Mouse (Mus musculus) midbrain, embryonic 10.5 days (tissue): Measurements from ENCODE around the gene Strn3. TPM values are rescaled to one million over a fixed set of nuclear protein-coding genes. Genes with fewer than 3 reads are reported as not detected.
"Not testable (repeated sequence)": the region's sequence is repeated elsewhere in the genome, so short reads cannot be mapped to it uniquely, and the experiment has no call there.

Source experiments
- DNase-seq: peaks from one replicate; pipeline ENCODE4 v3.0.0-alpha.2; 2017; ENCODE audit warnings: low spot score
- H3K27ac ChIP-seq: fragments of 300-500 bp; sonication (generic); replicated peaks from 2 replicates; pipeline ENCODE4 v1.5.1; 2016; ENCODE audit warnings: mild to moderate bottlenecking
- H3K27me3 ChIP-seq: fragments of 300-500 bp; sonication (generic); 2 replicates; pipeline ENCODE4 v1.6.1; 2016; ENCODE audit warnings: low read depth, mild to moderate bottlenecking; ENCODE audit not compliant: poor library complexity, severe bottlenecking
- H3K36me3 ChIP-seq: fragments of 300-500 bp; sonication (generic); 2 replicates; pipeline ENCODE4 v1.6.1; 2016; ENCODE audit warnings: mild to moderate bottlenecking, moderate library complexity
- H3K4me1 ChIP-seq: fragments of 300-500 bp; sonication (generic); 2 replicates; pipeline ENCODE4 v1.6.1; 2016
- H3K4me3 ChIP-seq: fragments of 300-500 bp; sonication (generic); 2 replicates; pipeline ENCODE4 v1.5.1; 2016; ENCODE audit warnings: mild to moderate bottlenecking, moderate library complexity
- H3K9me3 ChIP-seq: fragments of 300-500 bp; sonication (generic); replicated peaks from 2 replicates; pipeline ENCODE4 v1.6.1; 2016; ENCODE audit warnings: mild to moderate bottlenecking
- WGBS: fragments of 180-500 bp; shearing (Covaris S2); methylation state at CpG from one replicate; pipeline ENCODE4 v1.1.7; 2016; 5-methylcytosine and 5-hydroxymethylcytosine counted together
- polyA plus RNA-seq: library from polyadenylated mRNA; unstranded; fragments of >200 nt; fragmentation: Nextera tagmentation; extraction: Ambion mirVana; gene quantifications from 2 replicates; pipeline ENCODE4 v1.2.1, GENCODE M21; 2016

Strn3 gene
- polyA plus RNA-seq, 1 experiment from 2014 or later = 39.3 TPM

DNA sequence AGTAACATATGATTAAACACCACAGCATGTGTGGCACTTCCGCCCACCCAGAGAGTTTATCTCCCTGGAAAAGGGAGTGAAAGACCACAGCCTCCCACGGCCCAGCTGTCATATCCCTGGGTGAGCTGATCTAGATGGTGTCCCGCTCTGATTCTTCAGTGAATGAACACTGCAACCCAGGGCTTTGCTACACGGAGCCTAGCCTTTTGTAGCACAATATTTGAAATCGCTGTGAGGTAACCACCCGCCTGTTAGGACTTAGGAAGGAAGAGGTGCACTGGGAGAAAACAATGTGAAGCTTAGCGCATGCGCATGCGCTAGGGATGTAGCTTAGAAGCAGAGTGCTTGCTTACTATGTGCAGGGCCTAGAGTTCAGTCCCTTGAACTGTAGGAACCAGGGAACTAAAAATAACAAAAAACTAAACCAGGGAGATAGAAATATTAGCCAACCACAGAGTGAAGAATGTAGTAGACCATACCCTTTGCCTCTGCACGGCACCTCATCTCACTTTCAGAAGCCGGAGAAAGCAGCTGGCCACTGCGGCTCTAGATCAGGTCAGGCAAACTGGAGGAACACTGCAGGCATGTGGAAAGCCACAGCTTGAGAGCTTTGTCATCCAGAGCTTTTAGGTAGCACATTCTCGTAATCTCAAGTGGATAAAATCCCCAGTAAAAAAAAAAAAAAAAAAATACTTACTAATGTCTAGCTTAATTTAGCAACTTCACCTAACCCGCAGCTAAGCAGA is 17.4 kb upstream of the Strn3 start:
- Histone ChIP-seq H3K4me3 (no peak overlapping the region), H3K36me3 (no peaks in the 10 kb centered on the region), H3K27me3 (no peaks in the 10 kb centered on the region), H3K4me1 (0 out of 2 replicates have a peak, but pooled peaks cover 5% of the 10 kb centered on the region), H3K27ac (no peak overlapping the region), H3K9me3 (no peaks in the 10 kb centered on the region)
- 69% methylated on average over 14 of the region's 14 CpGs for WGBS
- DNase-seq = no peak

DNA sequence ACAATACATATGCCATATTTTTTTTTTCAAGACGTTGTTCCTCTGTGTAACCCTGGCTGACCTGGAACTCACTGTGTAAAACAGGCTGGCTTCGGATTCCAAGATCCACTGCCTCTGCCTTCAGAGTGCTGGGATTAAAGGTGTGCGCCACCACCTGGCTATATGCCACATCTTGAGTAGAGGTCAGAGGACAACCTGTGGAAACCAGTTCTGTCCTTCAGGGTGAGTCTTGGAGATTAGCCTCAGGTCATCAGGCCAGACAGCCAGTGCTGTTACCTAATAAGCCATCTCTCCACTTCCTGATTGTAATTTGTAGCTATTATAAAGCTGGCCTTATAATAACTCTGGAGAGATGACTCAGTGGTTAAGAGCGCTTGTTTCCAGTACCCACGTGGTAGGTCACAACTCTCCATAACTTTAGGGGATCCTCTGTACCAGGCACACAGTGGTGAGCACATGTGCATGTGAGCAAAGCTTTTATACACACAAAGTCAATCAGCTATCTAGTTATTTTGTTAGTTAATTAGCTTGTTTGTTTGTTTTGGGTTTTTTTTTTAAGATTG is 15.1 kb upstream of the Strn3 start:
- 87% methylated on average over 5 of the region's 5 CpGs for WGBS
- peaks cover 3% of the 10 kb centered on the region; the same call in 1 of the 2 replicates for H3K36me3 ChIP-seq
- H3K27me3 ChIP-seq = no peaks in the 10 kb centered on the region
- peaks cover 4% of the 10 kb centered on the region; the same call in 1 of the 2 replicates for H3K9me3 ChIP-seq
- peaks cover 11% of the 10 kb centered on the region for H3K4me1 ChIP-seq
- DNase-seq = no peak
- H3K27ac ChIP-seq = no peak overlapping the region
- H3K4me3 ChIP-seq = no peak overlapping the region

- H3K4me1 ChIP-seq = peaks cover 11% of the 10 kb centered on the region
- H3K27me3 ChIP-seq = no peaks in the 10 kb centered on the region
- H3K4me3 ChIP-seq = no peak overlapping the region
- peaks cover 7% of the 10 kb centered on the region; the same call in 1 of the 2 replicates for H3K9me3 ChIP-seq
- peaks cover 8% of the 10 kb centered on the region; the same call in 1 of the 2 replicates for H3K36me3 ChIP-seq
- DNase-seq = no peak
- 83% methylated on average over 12 of the region's 12 CpGs for WGBS
- no peak overlapping the region for H3K27ac ChIP-seq
Observed at GRCm38 (mm10) chr12:51705778-51706177, 14.1 kb upstream of the Strn3 start.

- no peak for DNase-seq
- no peak overlapping the region for H3K4me3 ChIP-seq
- WGBS = 73% methylated on average over 7 of the region's 7 CpGs
- peak overlapping the region; percentile 49 for H3K27ac ChIP-seq
- peaks cover 11% of the 10 kb centered on the region for H3K4me1 ChIP-seq
- H3K27me3 ChIP-seq = no peaks in the 10 kb centered on the region
- peaks cover 7% of the 10 kb centered on the region; the same call in 1 of the 2 replicates for H3K9me3 ChIP-seq
- peaks cover 8% of the 10 kb centered on the region; the same call in 1 of the 2 replicates for H3K36me3 ChIP-seq
Observed at GRCm38 (mm10) chr12:51704572-51704971, 12.9 kb upstream of the Strn3 start.

DNA sequence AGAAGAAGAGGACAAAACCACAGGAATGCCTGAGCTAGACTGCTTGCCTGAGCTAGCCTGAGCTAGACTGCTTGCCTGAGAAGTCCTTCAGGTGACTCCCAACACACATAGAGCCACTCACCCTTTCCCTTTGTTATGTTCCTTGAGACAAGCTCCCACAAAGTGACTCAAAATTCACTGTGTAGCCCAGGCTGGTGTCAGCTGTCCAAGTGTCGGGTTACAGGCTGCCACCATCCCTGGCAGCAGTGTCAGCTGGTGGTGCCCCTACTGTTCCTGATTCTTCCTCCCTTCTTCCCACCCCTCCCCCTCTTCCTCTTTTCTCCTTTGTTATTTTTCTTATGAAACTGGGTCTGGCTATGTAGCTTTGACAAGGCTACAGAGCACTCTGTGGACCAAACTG is 12.2 kb upstream of the Strn3 start:
- WGBS = 28% methylated on average over 1 of the region's 1 CpGs
- peaks cover 7% of the 10 kb centered on the region; the same call in 1 of the 2 replicates for H3K9me3 ChIP-seq
- no peak overlapping the region for H3K4me3 ChIP-seq
- H3K4me1 ChIP-seq = peaks cover 6% of the 10 kb centered on the region
- H3K27me3 ChIP-seq = no peaks in the 10 kb centered on the region
- H3K36me3 ChIP-seq = peaks cover 8% of the 10 kb centered on the region; the same call in 1 of the 2 replicates
- peak overlapping the region; percentile 63 for H3K27ac ChIP-seq
- no peak for DNase-seq

GRCm38 (mm10) chr12:51701723-51702122 is 10.0 kb upstream of the Strn3 start:
- H3K4me3 ChIP-seq = no peak overlapping the region
- no peak for DNase-seq
- H3K27ac ChIP-seq = no peak overlapping the region
- H3K36me3 ChIP-seq = peaks cover 8% of the 10 kb centered on the region; the same call in 1 of the 2 replicates
- peaks cover 6% of the 10 kb centered on the region for H3K4me1 ChIP-seq
- H3K9me3 ChIP-seq = peaks cover 7% of the 10 kb centered on the region; the same call in 1 of the 2 replicates
- no peaks in the 10 kb centered on the region for H3K27me3 ChIP-seq

DNA sequence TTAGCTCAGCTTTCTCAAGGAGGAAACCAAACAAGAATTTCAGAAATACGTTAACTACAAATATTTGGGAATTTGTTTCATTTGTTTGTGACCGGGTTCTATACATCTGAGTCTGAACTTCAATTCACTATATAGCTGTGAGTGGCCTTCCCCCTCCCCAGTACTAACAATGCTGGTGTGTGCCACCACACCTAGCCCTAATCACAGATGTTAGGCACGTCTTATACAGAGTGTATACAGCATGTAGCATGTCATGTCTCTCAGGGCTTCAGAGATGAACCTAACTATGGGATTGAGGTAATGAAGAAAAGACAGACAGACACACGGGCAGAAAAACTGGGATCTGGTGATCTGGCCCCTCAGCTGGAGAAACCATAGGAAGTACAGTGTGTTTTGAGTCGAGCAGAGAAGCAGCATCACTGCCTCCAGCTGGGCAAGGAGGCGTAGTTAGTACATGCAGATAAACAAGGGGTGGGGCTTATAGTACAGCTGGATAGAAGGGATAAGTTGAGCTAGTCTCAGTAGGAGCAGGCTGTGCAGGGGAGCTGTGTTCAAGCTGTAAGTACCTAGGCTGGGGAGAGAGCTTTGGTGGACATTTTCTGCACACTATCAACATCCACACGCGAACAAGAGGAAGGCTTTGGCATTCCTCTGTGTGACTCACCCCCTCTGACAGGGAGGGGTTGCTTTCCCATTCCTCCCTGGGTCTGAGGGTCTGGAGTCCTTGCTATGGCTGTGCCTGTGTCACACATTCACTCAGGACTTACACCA is 8.1 kb upstream of the Strn3 start:
- Histone ChIP-seq H3K27me3 (no peaks in the 10 kb centered on the region), H3K27ac (no peak overlapping the region), H3K9me3 (peaks cover 7% of the 10 kb centered on the region; the same call in 1 of the 2 replicates), H3K4me1 (peaks cover 6% of the 10 kb centered on the region), H3K4me3 (no peak overlapping the region), H3K36me3 (peaks cover 8% of the 10 kb centered on the region; the same call in 1 of the 2 replicates)
- WGBS = 62% methylated on average over 8 of the region's 8 CpGs
- DNase-seq = no peak

DNA sequence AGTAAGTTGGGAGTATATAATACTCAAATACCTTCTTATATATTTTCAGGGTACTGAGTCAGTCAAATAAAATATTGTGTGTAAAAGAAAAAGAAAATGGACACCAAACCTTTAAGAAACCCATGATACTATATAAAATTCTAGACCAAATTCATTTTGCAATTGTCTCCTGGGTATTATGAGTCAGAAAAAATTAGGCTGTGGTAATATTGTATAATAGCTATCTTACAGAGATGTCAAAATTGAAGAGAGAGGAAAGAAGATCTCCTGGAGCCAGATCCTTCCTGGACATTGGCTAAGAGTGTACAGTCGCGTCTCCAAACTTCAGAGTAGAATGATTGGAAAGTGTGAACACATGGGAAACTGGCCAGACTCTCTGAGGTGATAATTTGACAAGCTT is 4.5 kb upstream of the Strn3 start:
- Histone ChIP-seq H3K36me3 (no peaks in the 10 kb centered on the region), H3K27ac (no peak overlapping the region), H3K4me1 (peaks cover 6% of the 10 kb centered on the region), H3K4me3 (no peak overlapping the region), H3K9me3 (no peaks in the 10 kb centered on the region), H3K27me3 (no peaks in the 10 kb centered on the region)
- WGBS = 97% methylated on average over 2 of the region's 2 CpGs
- no peak for DNase-seq

GRCm38 (mm10) chr12:51694966-51695365 is 3.3 kb upstream of the Strn3 start:
- Histone ChIP-seq H3K4me1 (peaks cover 11% of the 10 kb centered on the region), H3K27ac (no peak overlapping the region), H3K36me3 (no peaks in the 10 kb centered on the region), H3K9me3 (no peaks in the 10 kb centered on the region), H3K4me3 (no peak overlapping the region), H3K27me3 (no peaks in the 10 kb centered on the region)
- 92% methylated on average over 1 of the region's 1 CpGs for WGBS
- no peak for DNase-seq

GRCm38 (mm10) chr12:51694096-51694495 is 2.4 kb upstream of the Strn3 start:
- Histone ChIP-seq H3K9me3 (no peaks in the 10 kb centered on the region), H3K27ac (no peak overlapping the region)
- no peak for DNase-seq

GRCm38 (mm10) chr12:51693419-51693818 is 1.7 kb upstream of the Strn3 start:
- Histone ChIP-seq H3K9me3 (no peaks in the 10 kb centered on the region), H3K4me3 (no peak overlapping the region), H3K27ac (no peak overlapping the region), H3K36me3 (no peaks in the 10 kb centered on the region), H3K4me1 (peaks cover 20% of the 10 kb centered on the region), H3K27me3 (no peaks in the 10 kb centered on the region)
- DNase-seq = no peak
- 84% methylated on average over 3 of the region's 3 CpGs for WGBS

More at GRCm38 (mm10) chr12:51694096-51694495, 2.4 kb upstream of the Strn3 start:
- H3K27me3 ChIP-seq = no peaks in the 10 kb centered on the region
- H3K4me3 ChIP-seq = no peak overlapping the region
- no peaks in the 10 kb centered on the region for H3K36me3 ChIP-seq
- peaks cover 17% of the 10 kb centered on the region for H3K4me1 ChIP-seq

DNA sequence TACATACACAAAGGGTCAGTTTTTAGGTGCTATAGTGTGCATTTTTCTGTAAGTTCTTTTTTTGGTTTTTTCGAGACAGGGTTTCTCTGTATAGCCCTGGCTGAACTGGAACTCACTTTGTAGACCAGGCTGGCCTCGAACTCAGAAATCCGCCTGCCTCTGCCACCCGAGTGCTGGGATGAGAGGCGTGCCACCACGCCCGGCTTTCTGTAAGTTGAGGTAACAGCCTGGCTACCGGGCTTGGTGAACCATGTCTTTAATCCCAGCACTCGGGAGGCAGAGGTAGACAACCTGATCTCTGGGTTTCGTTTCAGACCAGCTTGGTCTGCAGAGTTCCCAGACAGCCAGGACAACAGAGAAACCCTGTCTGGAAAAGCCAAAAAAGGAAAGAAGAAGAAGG is 1.2 kb upstream of the Strn3 start:
- not testable (repeated sequence) for H3K9me3 ChIP-seq, H3K36me3 ChIP-seq, DNase-seq, H3K27me3 ChIP-seq
- 0 out of 2 replicates have a peak overlapping the region, but pooled peaks have one; percentile 17 for H3K27ac ChIP-seq
- H3K4me3 ChIP-seq = peak overlapping the region; percentile 98
- peaks cover 20% of the 10 kb centered on the region for H3K4me1 ChIP-seq
- WGBS = 79% methylated on average over 10 of the region's 10 CpGs
